Mouse (Mus musculus) liver, embryonic 14.5 days (tissue): ENCODE results near the gene Krtap5-4.

Experiments used
- CTCF ChIP-seq: IDR thresholded peaks from 2 replicates; pipeline ENCODE4 v1.5.1; 2016; ENCODE audit warnings: antibody characterized with exemption, low read depth, control low read depth
- EP300 ChIP-seq: IDR thresholded peaks from 2 replicates; pipeline ENCODE4 v1.6.1; 2016; ENCODE audit warnings: antibody characterized with exemption, low read depth

- no peak for TF ChIP-seq EP300
- no peak for TF ChIP-seq CTCF
Observed at GRCm38 (mm10) chr7:142347542-142347941, 44.2 kb downstream of the Krtap5-4 start.
